Mouse (Mus musculus): ENCODE data around the gene Wnt5a.

Wnt5a gene

DNA sequence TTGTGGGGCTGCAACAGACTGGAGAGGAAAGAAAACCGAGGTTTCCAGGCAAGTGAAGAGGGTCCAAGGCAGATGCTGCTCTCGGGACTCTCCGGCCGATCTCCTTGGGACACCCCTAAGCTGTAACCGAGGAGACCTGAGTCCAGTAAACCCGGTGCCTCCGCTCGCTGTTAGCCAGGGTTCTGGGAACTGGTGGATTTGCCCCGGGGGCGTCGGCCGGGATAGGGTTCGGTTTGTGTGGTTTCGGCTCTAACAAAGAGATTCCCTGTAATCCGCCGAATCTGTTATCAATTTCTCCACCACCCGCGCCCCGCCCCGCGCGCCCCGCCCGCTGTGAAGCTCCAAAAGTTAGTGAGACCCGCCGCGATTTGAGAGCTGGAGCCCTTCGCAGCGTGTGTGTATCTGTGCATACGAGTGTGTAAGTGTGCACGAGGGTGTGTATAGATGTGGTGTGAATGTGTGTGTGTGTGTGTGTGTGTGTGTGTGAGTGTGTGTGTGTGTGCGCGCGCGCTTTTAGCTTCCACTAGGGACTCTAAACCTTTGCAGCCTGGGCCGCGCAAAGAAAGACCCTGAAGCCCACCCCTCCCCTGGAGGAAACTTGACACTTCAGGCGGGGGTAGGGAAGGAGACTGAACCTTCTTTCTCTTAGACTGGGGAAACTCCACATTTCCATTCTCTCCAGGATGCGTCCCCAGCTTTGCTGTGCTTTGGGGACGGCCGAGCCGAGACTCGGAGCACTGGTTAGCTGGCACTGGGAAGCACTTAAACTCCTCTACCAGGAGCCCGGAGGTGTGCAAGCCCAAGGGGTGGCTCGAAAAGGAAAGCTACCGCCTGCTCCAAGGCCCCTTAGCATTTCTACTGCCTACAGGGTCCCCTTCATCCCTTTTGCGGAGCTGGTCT, 5.1 kb downstream of the Wnt5a start:
- no peak for DNase-seq (ENCODE audit: low read depth, low spot score)

DNA sequence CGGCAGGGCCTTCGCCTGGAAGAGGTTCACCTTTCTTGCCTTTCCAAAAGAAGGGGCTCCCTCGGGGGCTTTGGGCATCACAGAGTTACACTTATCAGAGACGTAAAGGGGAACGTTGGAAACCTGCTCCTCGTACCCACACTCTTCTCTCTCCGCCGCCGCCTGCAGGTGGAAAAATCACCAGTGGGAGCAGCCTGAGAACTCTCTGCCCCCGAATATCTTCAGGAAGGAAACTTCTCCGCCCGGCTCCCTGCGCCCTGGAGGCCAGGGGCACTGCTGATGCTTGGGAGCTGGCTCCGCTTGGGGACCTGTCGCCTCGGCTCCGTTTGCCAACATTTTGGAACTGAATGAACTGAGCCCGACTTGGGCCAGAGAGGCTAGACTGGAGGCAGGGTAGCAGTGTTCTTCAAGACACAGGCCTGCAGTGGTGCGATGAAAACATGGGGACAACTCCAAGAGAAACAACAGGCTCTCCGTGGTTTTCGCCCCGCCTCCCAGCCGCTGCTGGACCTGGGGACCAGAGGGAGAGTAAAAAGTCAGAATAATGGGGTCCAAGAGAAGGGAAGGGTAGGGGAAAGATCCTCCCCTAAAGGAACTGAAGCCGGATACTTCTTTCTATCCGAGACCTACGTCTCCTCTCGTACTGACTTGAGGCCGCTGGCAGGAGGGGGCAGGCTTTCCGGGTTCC, 5.9 kb downstream of the Wnt5a start:
- DNase-seq (ENCODE audit: low read depth, low spot score), result no peak

DNA sequence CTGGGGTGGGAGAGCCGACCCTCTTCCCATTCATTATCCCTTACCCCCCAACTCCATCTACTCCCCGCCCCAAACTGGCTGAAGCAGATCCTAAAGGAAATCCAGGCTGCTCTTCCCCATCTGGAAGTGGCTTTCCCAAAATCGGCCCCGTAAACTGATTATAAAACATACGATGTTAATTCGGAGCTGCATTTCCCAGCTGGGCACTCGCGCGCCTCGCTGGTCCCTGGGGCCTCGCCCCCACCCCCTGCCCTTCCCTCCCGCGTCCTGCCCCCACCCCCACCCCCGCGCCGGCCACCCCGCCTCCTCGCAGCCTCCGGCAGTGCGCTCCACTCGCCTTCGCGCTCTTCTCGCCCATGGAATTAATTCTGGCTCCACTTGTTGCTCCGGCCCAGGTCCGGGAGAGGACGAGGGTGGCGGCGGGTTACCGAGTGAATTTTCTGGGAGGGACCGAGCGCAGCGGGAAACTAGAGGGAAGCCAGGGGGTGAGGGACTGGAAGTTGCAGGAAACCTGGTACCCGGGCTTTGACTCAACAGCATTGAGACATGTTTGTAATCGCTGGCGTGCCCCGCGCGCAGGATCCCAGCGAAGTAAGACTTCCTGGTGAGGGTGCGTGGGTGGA, 6.6 kb downstream of the Wnt5a start:
- no peak for DNase-seq (ENCODE audit: low read depth, low spot score)

DNA sequence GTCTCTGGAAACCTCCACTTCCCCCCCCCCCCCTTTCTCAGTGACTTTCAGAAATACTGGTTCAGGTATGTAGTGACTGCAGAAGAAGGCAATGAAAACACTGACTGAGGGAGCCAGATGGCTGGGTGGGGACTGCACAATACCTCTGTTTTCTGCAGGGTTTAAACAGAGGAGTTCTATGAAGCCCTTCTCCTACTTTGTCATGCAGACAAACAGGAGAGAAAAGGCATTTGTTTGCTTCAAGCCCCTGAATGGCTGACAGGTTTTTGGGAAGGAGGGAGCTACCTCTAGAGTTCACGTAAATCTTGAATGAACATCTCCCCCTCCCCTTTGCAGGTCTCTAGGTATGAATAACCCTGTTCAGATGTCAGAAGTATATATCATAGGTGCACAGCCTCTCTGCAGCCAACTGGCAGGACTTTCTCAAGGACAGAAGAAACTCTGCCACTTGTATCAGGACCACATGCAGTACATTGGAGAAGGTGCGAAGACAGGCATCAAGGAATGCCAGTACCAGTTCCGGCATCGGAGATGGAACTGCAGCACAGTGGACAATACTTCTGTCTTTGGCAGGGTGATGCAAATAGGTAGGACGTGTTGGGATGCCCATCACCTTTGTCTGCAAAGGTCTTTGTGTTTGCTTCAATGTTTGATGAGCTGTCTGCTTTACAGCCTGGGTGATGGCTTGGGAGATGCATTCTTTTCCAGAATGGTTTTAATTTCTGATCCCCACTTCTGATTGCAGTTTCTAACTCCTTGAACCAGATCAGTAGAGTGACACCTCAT, 8.4 kb downstream of the Wnt5a start:
- DNase-seq (ENCODE audit: low read depth, low spot score), result no peak

DNA sequence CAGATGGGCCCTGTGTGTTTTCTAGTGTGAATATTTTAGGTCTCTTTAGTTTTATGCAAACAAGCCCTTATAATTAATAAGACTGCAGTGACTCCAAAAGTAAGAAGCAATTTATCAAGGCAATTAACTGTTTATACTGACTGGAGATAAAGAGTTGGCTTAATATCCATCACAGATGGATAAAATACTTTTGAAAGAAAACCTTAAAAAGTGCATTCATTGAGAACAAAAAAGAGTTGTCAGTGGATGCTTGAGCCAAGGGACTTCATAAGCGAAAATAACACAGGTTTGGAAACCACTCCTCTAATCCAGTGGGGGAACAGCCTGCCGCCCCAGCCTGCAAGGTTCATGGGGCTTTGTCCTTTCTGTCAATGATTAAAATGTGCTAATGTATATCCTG, 9.6 kb downstream of the Wnt5a start:
- no peak for DNase-seq (ENCODE audit: low read depth, low spot score)

DNA sequence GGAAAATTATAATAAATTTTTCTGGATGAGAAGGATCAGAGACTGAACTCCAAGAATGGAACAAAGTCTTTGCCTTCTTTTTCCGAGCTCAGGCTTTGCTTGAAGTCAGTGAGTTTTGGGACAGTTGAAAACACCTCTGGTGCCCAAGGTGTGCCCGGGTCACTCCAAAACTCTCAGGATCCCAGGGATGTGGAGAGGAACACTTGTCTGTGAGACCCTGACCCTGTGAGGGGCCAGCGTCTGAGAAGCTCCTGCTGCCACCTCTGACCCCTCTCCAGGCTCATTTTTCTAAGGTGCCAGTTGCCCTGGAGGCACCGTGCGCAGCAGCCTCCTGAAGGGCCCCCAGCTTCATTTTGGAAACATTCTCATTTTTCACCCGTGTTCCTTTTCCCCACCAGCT, 10.8 kb downstream of the Wnt5a start:
- no peak for DNase-seq (ENCODE audit: low read depth, low spot score)

DNA sequence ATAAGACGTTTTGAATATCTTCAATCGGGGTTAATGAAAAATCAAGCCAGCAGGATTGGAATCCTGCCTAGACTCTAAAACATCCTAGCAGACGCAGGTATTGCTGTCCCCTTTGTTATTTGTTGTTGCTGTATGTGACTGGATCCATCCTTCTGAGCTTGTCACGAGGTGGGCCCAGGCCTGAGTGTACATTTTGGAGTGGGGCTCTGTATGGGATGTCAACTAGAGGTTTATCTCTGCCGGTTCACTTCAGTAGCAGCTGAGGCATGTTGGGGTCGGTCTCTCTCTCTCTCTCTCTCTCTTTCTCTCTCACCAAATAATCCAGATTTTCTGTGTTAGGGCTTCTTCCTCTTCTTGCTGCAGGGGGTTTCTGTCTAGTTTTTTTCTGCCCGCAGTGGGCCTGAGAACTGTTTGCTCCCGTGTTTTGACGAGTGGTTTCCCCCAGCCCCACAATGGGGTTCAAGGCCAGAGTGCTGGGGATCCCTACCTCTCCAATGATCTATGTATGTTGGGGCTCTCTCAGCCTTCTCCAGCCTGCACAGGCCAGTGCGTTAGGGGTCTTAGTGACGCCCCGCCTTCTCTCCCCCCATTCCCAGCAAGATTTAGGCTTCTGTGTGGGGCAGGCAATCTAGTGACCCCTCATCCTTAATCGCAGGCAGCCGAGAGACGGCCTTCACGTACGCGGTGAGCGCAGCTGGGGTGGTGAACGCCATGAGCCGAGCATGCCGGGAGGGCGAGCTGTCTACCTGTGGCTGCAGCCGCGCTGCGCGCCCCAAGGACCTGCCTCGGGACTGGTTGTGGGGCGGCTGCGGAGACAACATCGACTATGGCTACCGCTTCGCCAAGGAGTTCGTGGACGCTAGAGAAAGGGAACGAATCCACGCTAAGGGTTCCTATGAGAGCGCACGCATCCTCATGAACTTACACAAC, 13.3 kb downstream of the Wnt5a start:
- DNase-seq (ENCODE audit: low read depth, low spot score), result no peak

DNA sequence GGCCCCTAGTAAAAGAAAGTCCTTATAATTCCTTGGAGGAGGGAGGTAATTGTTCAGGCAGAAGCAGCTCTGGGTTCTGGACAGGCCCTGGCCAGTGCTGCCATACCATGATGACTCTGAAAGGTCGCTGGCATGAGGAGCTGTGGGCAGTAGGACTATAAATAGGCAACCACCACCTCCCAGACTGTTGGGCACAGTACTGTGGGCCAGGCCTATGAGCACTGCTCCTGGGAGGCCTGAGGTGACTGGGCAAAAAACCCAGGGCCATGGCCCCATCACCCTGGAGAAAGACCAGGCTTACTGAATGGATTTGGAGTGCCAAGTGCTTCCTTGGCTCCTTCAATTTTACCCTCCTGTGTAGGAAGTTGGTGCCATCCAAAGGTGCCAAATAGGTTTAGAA, 16.6 kb downstream of the Wnt5a start:
- no peak for DNase-seq (ENCODE audit: low read depth, low spot score)

DNA sequence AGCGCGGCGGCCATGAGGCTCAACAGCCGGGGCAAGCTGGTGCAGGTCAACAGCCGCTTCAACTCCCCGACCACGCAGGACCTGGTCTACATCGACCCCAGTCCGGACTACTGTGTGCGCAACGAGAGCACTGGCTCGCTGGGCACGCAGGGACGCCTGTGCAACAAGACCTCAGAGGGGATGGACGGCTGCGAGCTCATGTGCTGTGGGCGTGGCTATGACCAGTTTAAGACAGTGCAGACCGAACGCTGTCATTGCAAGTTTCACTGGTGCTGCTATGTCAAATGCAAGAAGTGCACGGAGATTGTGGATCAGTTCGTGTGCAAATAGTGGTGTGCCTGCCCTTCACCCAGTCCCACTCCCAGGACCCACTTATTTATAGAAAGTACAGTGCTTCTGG, 18.1 kb downstream of the Wnt5a start:
- DNase-seq (ENCODE audit: low read depth, low spot score), result no peak

DNA sequence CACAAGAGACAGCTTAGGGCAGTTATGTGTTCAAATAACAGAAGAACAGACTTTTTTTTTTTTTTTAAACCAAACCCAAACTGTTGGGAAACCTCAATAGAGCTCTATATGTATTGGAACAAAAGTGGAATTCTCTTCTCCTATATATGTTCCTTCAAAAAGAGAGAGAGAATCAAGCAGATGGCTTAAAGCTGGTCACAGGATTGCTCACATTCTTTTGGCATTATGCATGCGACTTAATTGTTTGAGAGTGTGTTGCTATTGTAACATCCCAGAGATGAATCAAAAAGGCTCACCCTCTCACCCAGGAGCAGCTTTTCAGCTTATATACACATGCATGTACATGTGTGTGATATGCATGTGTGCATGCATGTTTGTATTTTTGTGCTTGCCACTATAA, 21.0 kb downstream of the Wnt5a start:
- no peak for DNase-seq (ENCODE audit: low read depth, low spot score)

DNA sequence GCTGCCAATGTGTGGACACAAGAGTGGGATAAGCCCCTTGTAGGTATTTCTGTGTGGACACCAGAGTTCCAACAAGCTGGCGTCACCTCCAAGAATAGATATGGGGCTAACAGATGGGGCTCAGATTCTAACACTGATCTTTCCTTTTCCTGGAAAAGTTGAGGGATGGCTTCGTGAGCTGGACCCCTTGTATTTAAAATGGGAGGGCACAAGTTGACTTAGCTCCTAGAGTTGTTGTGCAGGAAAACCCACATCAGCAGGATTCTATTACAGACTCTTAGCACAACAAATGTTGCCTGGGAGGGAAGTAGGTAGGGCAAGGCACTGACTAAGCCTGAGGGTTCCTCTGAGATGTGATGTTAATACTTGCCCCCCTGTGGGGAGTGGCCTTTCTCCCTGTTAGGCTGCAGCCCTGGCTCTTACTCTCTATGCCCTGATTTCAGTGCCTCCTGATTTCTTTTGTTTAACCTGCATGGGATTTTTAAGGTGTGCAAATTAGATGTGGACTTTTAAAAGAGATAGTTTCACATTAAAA, 23.7 kb downstream of the Wnt5a start:
- no peak for DNase-seq (ENCODE audit: low read depth, low spot score)

DNA sequence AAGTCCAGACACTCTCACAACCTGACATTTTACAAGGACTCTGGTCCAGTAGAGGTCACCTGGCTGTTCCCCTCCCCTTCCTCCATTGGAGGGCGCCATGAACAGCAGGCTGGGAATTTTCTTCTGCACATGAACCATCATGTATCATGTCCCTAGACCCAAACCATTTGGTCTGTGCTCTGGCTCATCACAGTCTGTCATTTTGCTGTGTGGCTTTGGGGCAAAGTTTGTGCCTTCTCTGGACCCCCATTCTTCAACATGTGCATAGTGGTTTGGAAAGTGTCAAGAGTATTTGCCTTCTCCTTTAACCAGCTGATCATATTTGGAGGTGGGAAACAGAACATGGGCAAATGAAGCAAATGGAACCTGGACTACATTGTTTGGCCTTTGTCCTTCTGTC, 27.0 kb downstream of the Wnt5a start:
- no peak for DNase-seq (ENCODE audit: low read depth, low spot score)

DNA sequence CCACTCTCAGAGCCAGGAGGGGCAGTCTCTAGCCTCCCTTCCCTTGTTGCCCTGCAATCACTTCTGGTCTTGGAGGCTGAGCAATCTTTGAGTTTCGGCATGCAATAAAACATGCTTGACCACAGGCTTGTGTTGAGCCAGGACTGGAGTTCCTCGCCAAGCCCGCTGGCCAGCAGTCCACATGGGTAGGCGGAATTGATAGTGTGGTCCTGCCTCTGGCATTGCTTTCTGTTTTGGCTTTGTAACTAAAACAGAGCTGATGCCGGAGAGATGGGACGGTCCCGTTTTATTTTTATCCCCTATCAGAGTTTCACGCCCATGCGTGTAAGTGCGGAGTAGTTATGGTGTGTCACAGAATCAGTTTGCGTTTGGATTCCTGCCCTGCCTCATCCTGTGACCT, 28.4 kb downstream of the Wnt5a start:
- DNase-seq (ENCODE audit: low read depth, low spot score), result no peak

DNA sequence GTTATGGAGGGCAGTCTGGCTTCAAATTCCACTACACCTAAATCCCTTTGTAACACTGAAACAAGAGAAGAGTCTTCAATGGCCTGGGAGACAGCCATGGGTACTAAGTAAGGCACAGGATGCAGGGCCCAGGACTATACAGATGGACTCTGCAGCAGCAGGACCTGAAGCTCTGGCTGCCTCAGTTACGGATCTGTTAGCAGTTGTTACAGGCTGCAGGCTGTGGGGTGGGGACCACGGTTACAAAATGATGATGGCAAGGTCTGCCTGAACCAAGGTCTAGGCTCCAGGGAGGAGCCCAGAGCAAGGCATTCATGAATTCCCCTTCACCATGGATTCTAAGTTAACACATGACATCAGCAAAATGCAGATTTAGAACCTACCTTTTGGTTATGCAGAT, 29.3 kb downstream of the Wnt5a start:
- DNase-seq (ENCODE audit: low read depth, low spot score), result no peak

DNA sequence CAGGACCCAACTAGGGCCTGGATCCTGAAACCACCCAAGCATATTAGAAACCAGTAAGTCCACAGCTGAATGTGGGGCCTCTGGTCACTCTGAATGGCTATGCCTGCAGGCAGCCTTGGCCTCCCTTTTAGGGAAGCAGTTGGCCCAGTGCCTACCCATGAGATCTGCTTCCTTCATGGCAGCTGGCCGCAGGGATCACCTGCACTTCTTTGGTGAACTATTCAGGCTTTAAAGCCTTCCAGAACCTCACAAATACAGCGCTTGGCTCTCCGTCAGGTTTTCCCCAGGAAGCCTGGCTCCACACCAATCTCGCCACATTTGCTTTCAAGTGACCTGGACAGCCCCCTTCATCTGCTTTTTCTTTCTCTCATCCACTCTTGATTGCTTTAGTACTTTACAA, 31.3 kb downstream of the Wnt5a start:
- no peak for DNase-seq (ENCODE audit: low read depth, low spot score)

DNA sequence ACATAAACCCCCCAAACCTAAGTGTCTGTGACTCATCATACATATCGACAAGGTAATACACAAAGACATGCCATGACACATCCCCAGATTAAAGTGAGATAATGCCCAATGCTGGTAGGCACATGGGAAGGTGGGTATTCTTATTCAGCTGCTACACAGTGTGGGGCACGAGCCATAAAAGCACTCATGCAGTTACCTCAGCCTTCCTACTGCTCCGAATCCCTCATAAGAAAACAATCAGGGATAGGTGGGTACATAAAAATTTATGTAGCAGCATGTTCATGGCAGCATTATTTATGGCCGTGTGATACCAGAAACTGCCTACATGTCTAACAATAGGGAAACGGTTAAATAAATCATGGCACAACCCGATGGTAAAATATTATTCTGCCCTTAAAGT, 35.0 kb downstream of the Wnt5a start:
- no peak for DNase-seq (ENCODE audit: low read depth, low spot score)

DNA sequence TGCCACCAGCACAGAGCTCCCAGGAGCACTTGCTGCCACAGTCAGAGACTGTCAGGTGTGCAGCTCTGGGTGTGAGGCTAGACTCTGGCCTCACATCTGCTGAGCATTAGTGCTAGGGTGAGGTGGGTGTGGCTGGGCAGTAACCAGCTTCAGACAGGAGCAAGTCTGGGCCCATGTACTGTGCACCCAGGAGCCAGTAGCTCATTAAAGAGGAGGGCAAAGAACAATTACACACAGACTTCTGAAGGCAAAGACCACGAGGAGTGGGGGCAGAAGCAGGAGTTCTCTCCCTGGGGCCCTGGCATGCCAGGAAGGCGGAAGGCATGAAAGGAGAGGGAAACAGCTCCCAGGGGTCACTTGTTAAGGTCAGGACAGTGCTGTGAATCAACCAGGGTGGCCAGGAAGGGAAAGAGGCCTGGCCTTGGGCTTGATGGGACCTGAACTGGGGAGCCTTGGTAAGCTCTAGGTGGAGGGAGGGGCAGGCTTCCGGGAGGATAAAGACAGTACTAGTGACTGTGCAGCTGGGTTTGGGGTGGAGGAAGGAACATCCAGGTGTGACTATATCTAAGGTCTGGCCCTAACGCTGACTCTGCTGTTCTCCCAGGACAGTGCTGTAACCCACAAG, 37.7 kb downstream of the Wnt5a start:
- DNase-seq (ENCODE audit: low read depth, low spot score), result no peak

DNA sequence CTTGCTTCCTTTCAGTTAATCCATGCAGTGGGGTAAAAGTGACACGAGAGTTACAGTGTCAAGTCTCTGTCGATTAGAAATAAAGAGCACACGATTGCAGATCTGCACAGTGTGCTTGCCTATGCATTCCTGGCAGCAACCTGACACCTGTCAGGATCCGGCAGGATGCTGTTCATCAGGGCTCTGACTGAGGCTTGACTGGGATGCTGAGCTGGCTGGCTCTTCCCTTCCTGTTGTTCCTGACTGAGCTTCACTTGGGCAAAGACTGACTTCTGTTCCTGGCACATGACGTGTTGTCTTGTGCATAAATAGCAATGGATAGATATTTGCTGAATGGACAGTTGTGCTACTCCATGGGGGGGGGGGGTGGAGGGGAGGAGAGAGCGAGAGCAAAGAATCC, 57.3 kb downstream of the Wnt5a start:
- DNase-seq (ENCODE audit: low read depth, low spot score), result no peak

Data from c-Kit-negative CD71-positive TER-119-positive erythroid progenitor cells, embryonic 14.5 days (primary cell).